ENCODE assay signal across 14 mouse cellular contexts in the genomic region with DNA sequence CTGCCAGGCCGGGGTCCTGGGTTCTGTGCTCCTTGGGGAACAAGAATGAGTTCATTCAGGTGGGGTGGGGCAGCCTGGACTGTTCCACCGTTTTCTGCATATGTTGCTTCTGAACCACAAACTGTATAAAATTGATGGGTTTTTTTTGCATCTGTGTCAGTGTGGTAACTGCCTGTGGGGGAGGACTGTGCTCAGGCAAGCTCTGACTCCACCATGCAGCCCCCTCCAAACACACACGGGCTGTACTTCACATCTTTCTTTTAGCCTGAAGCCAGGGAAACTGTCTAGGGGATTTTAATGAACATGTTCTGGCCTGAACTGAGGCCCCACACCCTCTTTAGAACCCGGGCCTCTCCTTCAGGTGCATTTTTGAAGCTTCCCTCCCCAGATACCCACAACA. TPM values are rescaled to one million over a fixed set of nuclear protein-coding genes. Genes with fewer than 3 reads are reported as not detected.
A peak's percentile ranks its signal among the peaks of the same experiment; 100 is the strongest.
DNase-seq lines count a peak whose midpoint lies in the region; ATAC-seq lines count a peak whose summit lies in the region.
"Had no signal": no experiment of that assay in that cellular context is flagged by ENCODE, and none has a peak within 500 bp of the region (broad histone marks: within the 10 kb centered on the region; RNA-seq: fewer than 3 reads in every experiment).

No protein-coding gene starts in this region.

- H3K9me3 ChIP-seq in heart, embryonic 15.5 days (replicated peaks): no peaks in the 10 kb centered on the region
- H3K9me3 ChIP-seq in heart, embryonic 11.5 days (replicated peaks; ENCODE audit: control insufficient read depth, low read length): no peaks in the 10 kb centered on the region
- no peaks in the 10 kb centered on the region for H3K9me3 ChIP-seq in midbrain, embryonic 11.5 days (ENCODE audit: control insufficient read depth, low read length)
- no peaks in the 10 kb centered on the region for H3K9me3 ChIP-seq in midbrain, embryonic 16.5 days (replicated peaks; ENCODE audit: control insufficient read depth, low read length, poor library complexity, severe bottlenecking)
- no peaks in the 10 kb centered on the region for H3K9me3 ChIP-seq in intestine, embryonic 16.5 days (ENCODE audit: control insufficient read depth, low read length)
- H3K9me3 ChIP-seq: heart, embryonic 13.5 days; hindbrain, embryonic 15.5 days; kidney, embryonic 15.5 days; neural tube, embryonic 15.5 days had no signal

- H3K36me3 ChIP-seq in heart, embryonic 15.5 days: peaks cover 21% of the 10 kb centered on the region; the same call in 1 of the 2 replicates
- peaks cover 11% of the 10 kb centered on the region for H3K36me3 ChIP-seq in heart, embryonic 11.5 days (ENCODE audit: control insufficient read depth, insufficient read depth, low read length)
- H3K36me3 ChIP-seq in midbrain, embryonic 11.5 days (ENCODE audit: control insufficient read depth, insufficient read depth, low read length): peaks cover 7% of the 10 kb centered on the region; the same call in 1 of the 2 replicates
- no peaks in the 10 kb centered on the region; the same call in 1 of the 2 replicates for H3K36me3 ChIP-seq in midbrain, embryonic 16.5 days (ENCODE audit: control insufficient read depth, insufficient read depth, low read length)
- peaks cover 24% of the 10 kb centered on the region for H3K36me3 ChIP-seq in intestine, embryonic 16.5 days (ENCODE audit: control insufficient read depth, insufficient read depth, low read length)
- H3K36me3 ChIP-seq: hindbrain, embryonic 15.5 days; neural tube, embryonic 15.5 days had no signal

- H3K9ac ChIP-seq in heart, embryonic 15.5 days: no peak overlapping the region
- H3K9ac ChIP-seq in heart, embryonic 11.5 days (ENCODE audit: low read depth, low read length): no peak overlapping the region
- H3K9ac ChIP-seq in midbrain, embryonic 11.5 days (ENCODE audit: low read length): no peak overlapping the region
- H3K9ac ChIP-seq in midbrain, embryonic 16.5 days (ENCODE audit: low read depth, low read length): no peak overlapping the region
- H3K9ac ChIP-seq in intestine, embryonic 16.5 days (ENCODE audit: low read depth, low read length): no peak overlapping the region
- H3K9ac ChIP-seq: hindbrain, embryonic 15.5 days; kidney, embryonic 15.5 days had no signal

- H3K4me2 ChIP-seq in heart, embryonic 15.5 days: no peak overlapping the region
- H3K4me2 ChIP-seq in heart, embryonic 11.5 days: no peak overlapping the region
- no peak overlapping the region for H3K4me2 ChIP-seq in midbrain, embryonic 11.5 days
- H3K4me2 ChIP-seq in midbrain, embryonic 16.5 days (ENCODE audit: low read length): no peak overlapping the region
- H3K4me2 ChIP-seq in intestine, embryonic 16.5 days (ENCODE audit: low read depth, low read length): no peak overlapping the region

- ATAC-seq in heart, embryonic 15.5 days (replicated peaks; ENCODE audit: insufficient number of reproducible peaks, insufficient read depth, low FRiP score, low read depth): no peak
- ATAC-seq in heart, embryonic 11.5 days (replicated peaks; ENCODE audit: insufficient number of reproducible peaks, low FRiP score, low TSS enrichment): no peak
- no peak for ATAC-seq in midbrain, embryonic 11.5 days (ENCODE audit: low FRiP score)
- no peak for ATAC-seq in midbrain, embryonic 16.5 days
- ATAC-seq in intestine, embryonic 16.5 days: no peak
- ATAC-seq in megakaryocyte progenitor cell, adult 5-6 weeks (replicated peaks; ENCODE audit: poor library complexity): no peak

- peak overlapping the region; percentile 33; the same call in 1 of the 2 replicates for H3K27ac ChIP-seq in heart, embryonic 15.5 days
- H3K27ac ChIP-seq in heart, embryonic 11.5 days (ENCODE audit: low read depth, low read length): no peak overlapping the region
- H3K27ac ChIP-seq in midbrain, embryonic 11.5 days (ENCODE audit: low read depth, low read length): no peak overlapping the region
- no peak overlapping the region for H3K27ac ChIP-seq in midbrain, embryonic 16.5 days (ENCODE audit: low read length)
- peak overlapping the region; percentile 94 for H3K27ac ChIP-seq in intestine, embryonic 16.5 days (ENCODE audit: low read length)
- H3K27ac ChIP-seq: heart, embryonic 13.5 days; hindbrain, embryonic 15.5 days; kidney, embryonic 15.5 days; neural tube, embryonic 15.5 days had no signal

- 0 out of 2 replicates have a peak, but pooled peaks cover 2% of the 10 kb centered on the region for H3K27me3 ChIP-seq in heart, embryonic 15.5 days
- H3K27me3 ChIP-seq in heart, embryonic 11.5 days (ENCODE audit: control insufficient read depth, insufficient read depth, low read length): peaks cover 6% of the 10 kb centered on the region; the same call in 1 of the 2 replicates
- no peaks in the 10 kb centered on the region for H3K27me3 ChIP-seq in midbrain, embryonic 11.5 days (ENCODE audit: control insufficient read depth, insufficient read depth, low read length)
- H3K27me3 ChIP-seq in midbrain, embryonic 16.5 days (ENCODE audit: control insufficient read depth, insufficient read depth, low read depth, low read length): no peaks in the 10 kb centered on the region
- no peaks in the 10 kb centered on the region for H3K27me3 ChIP-seq in intestine, embryonic 16.5 days (replicated peaks; ENCODE audit: control insufficient read depth, insufficient read depth, low read length)
- H3K27me3 ChIP-seq: hindbrain, embryonic 15.5 days; neural tube, embryonic 15.5 days had no signal

- H3K4me3 ChIP-seq in heart, embryonic 15.5 days: no peak overlapping the region
- H3K4me3 ChIP-seq in heart, embryonic 11.5 days (ENCODE audit: low read depth, low read length): no peak overlapping the region
- no peak overlapping the region for H3K4me3 ChIP-seq in midbrain, embryonic 11.5 days (ENCODE audit: low read depth, low read length)
- no peak overlapping the region for H3K4me3 ChIP-seq in midbrain, embryonic 16.5 days (ENCODE audit: low read depth, low read length)
- H3K4me3 ChIP-seq in intestine, embryonic 16.5 days (ENCODE audit: low read length): no peak overlapping the region
- H3K4me3 ChIP-seq: heart, embryonic 13.5 days; kidney, embryonic 15.5 days had no signal

- 63% methylated on average over 4 of the region's 4 CpGs for WGBS in heart, embryonic 15.5 days
- 67% methylated on average over 4 of the region's 4 CpGs for WGBS in heart, embryonic 11.5 days (ENCODE audit: insufficient replicate concordance)
- 77% methylated on average over 4 of the region's 4 CpGs for WGBS in midbrain, embryonic 11.5 days
- 70% methylated on average over 4 of the region's 4 CpGs for WGBS in midbrain, embryonic 16.5 days
- 66% methylated on average over 4 of the region's 4 CpGs for WGBS in intestine, embryonic 16.5 days

- DNase-seq in midbrain, embryonic 11.5 days (ENCODE audit: low spot score, missing footprints): peak; percentile 69
- DNase-seq in telencephalon, adult 2 months (ENCODE audit: low read depth, low spot score): peak; percentile 67
- no peak for DNase-seq in Muller cell, postnatal 12 days (ENCODE audit: inconsistent ontology term)
- DNase-seq: B cell, adult 2 months; cerebellum, adult 8-10 months had no signal

- peaks cover 37% of the 10 kb centered on the region for H3K4me1 ChIP-seq in heart, embryonic 15.5 days (replicated peaks)
- peaks cover 12% of the 10 kb centered on the region for H3K4me1 ChIP-seq in heart, embryonic 11.5 days (ENCODE audit: control insufficient read depth, insufficient read depth, low read length)
- peaks cover 7% of the 10 kb centered on the region; the same call in 1 of the 2 replicates for H3K4me1 ChIP-seq in midbrain, embryonic 11.5 days (ENCODE audit: control insufficient read depth, insufficient read depth, low read length)
- no peaks in the 10 kb centered on the region for H3K4me1 ChIP-seq in midbrain, embryonic 16.5 days (ENCODE audit: control insufficient read depth, insufficient read depth, low read length)
- H3K4me1 ChIP-seq in intestine, embryonic 16.5 days (ENCODE audit: control insufficient read depth, insufficient read depth, low read length): peaks cover 51% of the 10 kb centered on the region

RNA-seq across cellular contexts. Expression of a gene that starts 8.6 kb away (rescaled TPM):
- 3.3 and 5.0 TPM in 2 replicates for polyA plus RNA-seq in heart, embryonic 15.5 days (2015; fragmentation: Nextera tagmentation; extraction: Ambion mirVana)
- 4.1 TPM in 2 replicates for polyA plus RNA-seq in heart, embryonic 11.5 days (2014; fragmentation: Nextera tagmentation; extraction: Ambion mirVana)
- 3.6 and 4.5 TPM in 2 replicates for polyA plus RNA-seq in midbrain, embryonic 11.5 days (2014; fragmentation: Nextera tagmentation; extraction: Ambion mirVana)
- polyA plus RNA-seq in midbrain, embryonic 16.5 days (2015; fragmentation: Nextera tagmentation; extraction: Ambion mirVana): 0.95 and 1.1 TPM in 2 replicates
- 2.3 and 2.8 TPM in 2 replicates for polyA plus RNA-seq in intestine, embryonic 16.5 days (2015; fragmentation: Nextera tagmentation; extraction: Ambion mirVana)
- total RNA-seq in megakaryocyte progenitor cell, adult 5-6 weeks (2015): 0.98 and 1.1 TPM in 2 replicates
- total RNA-seq in megakaryocyte progenitor cell, adult 5-6 weeks (2017): 1.00 and 1.1 TPM in 2 replicates

RNA-seq across cellular contexts. Expression of a gene that starts 21.5 kb away (rescaled TPM):
- 10.6 and 12.5 TPM in 2 replicates for polyA plus RNA-seq in heart, embryonic 15.5 days (2015; fragmentation: Nextera tagmentation; extraction: Ambion mirVana)
- polyA plus RNA-seq in heart, embryonic 11.5 days (2014; fragmentation: Nextera tagmentation; extraction: Ambion mirVana): 7.5 and 8.1 TPM in 2 replicates
- polyA plus RNA-seq in midbrain, embryonic 11.5 days (2014; fragmentation: Nextera tagmentation; extraction: Ambion mirVana): 1.3 TPM in 2 replicates
- polyA plus RNA-seq in midbrain, embryonic 16.5 days (2015; fragmentation: Nextera tagmentation; extraction: Ambion mirVana): 5.0 and 6.4 TPM in 2 replicates
- polyA plus RNA-seq in intestine, embryonic 16.5 days (2015; fragmentation: Nextera tagmentation; extraction: Ambion mirVana): 8.6 and 10.0 TPM in 2 replicates
- 6.5 and 11.3 TPM in 2 replicates for total RNA-seq in megakaryocyte progenitor cell, adult 5-6 weeks (2015)
- 7.1 and 7.9 TPM in 2 replicates for total RNA-seq in megakaryocyte progenitor cell, adult 5-6 weeks (2017)

RNA-seq across cellular contexts. Expression of a gene that starts 51.5 kb away (rescaled TPM):
- polyA plus RNA-seq in heart, embryonic 15.5 days (2015; fragmentation: Nextera tagmentation; extraction: Ambion mirVana): 52.0 and 59.9 TPM in 2 replicates
- 49.4 and 50.1 TPM in 2 replicates for polyA plus RNA-seq in heart, embryonic 11.5 days (2014; fragmentation: Nextera tagmentation; extraction: Ambion mirVana)
- 57.9 and 67.4 TPM in 2 replicates for polyA plus RNA-seq in midbrain, embryonic 11.5 days (2014; fragmentation: Nextera tagmentation; extraction: Ambion mirVana)
- polyA plus RNA-seq in midbrain, embryonic 16.5 days (2015; fragmentation: Nextera tagmentation; extraction: Ambion mirVana): 74.8 and 79.8 TPM in 2 replicates
- polyA plus RNA-seq in intestine, embryonic 16.5 days (2015; fragmentation: Nextera tagmentation; extraction: Ambion mirVana): 58.3 and 67.1 TPM in 2 replicates
- total RNA-seq in megakaryocyte progenitor cell, adult 5-6 weeks (2015): 7.9 and 13.1 TPM in 2 replicates
- total RNA-seq in megakaryocyte progenitor cell, adult 5-6 weeks (2017): 58.6 and 63.5 TPM in 2 replicates

RNA-seq across cellular contexts. Expression of a gene that starts 58.7 kb away (rescaled TPM):
- 5.8 and 6.9 TPM in 2 replicates for polyA plus RNA-seq in heart, embryonic 15.5 days (2015; fragmentation: Nextera tagmentation; extraction: Ambion mirVana)
- polyA plus RNA-seq in heart, embryonic 11.5 days (2014; fragmentation: Nextera tagmentation; extraction: Ambion mirVana): 8.0 and 8.9 TPM in 2 replicates
- 14.7 and 15.2 TPM in 2 replicates for polyA plus RNA-seq in midbrain, embryonic 11.5 days (2014; fragmentation: Nextera tagmentation; extraction: Ambion mirVana)
- 22.1 and 24.5 TPM in 2 replicates for polyA plus RNA-seq in midbrain, embryonic 16.5 days (2015; fragmentation: Nextera tagmentation; extraction: Ambion mirVana)
- 10.4 and 11.0 TPM in 2 replicates for polyA plus RNA-seq in intestine, embryonic 16.5 days (2015; fragmentation: Nextera tagmentation; extraction: Ambion mirVana)
- total RNA-seq in megakaryocyte progenitor cell, adult 5-6 weeks (2015): 3.4 and 4.8 TPM in 2 replicates
- 6.4 and 10.3 TPM in 2 replicates for total RNA-seq in megakaryocyte progenitor cell, adult 5-6 weeks (2017)

Comparison
In these comparisons a context has a peak if more than half of its experiments do, and no peak if none do; other contexts are left out.
1. H3K27ac ChIP-seq: peak in heart, embryonic 15.5 days (single experiment) and intestine, embryonic 16.5 days (single experiment); none in heart, embryonic 11.5 days (single experiment), midbrain, embryonic 11.5 days (single experiment) and midbrain, embryonic 16.5 days (single experiment).